Mouse (Mus musculus) megakaryocyte progenitor cell, adult 5-6 weeks (primary cell): ENCODE results near the gene Nav2. TPM values are rescaled to one million over a fixed set of nuclear protein-coding genes. Genes with fewer than 3 reads are reported as not detected.
A peak's percentile ranks its signal among the peaks of the same experiment; 100 is the strongest.

Experiments
- ATAC-seq: replicated peaks from 2 replicates; pipeline ENCODE4 v1.8.0; 2016; ENCODE audit warnings: mild to moderate bottlenecking, moderate TSS enrichment, inconsistent platforms; ENCODE audit not compliant: poor library complexity
- total RNA-seq, 2 experiments: library from RNA; stranded (forward) in 1 of 2; stranded (reverse) in 1 of 2; fragments of 157-497, 149-512 nt in 1 of 2; fragments of 200-1000 nt in 1 of 2; gene quantifications; 2 replicates each; pipeline versions ENCODE4 v1.2.3 to v1.2.4; 2015 to 2017

Gene Nav2
- total RNA-seq, 2 experiments from 2014 or later: 16.4 to 27.0 TPM

GRCm38 (mm10) chr7:49268401-49268921 is 359.9 kb downstream of the Nav2 start:
- ATAC-seq: no peak

DNA sequence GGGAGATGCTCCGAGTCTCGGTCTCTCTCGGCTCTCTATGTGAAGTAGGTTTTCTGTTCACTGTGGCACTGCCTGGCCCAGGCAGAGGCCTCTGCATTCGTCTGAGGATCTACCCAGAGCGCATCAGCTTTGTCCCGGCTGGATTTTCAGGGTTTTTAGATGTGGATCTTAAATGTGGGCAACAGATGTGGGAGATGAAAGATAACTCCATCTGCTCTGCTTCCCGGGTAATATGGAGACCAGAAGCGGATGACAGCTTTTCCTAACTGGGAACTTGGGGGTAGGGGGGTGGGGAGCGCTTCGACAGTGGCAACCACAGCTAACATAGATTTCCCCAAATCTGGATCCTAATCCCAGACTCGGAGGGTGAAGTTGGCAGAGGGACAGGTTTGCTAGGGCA is 362.3 kb downstream of the Nav2 start:
- no peak for ATAC-seq

- ATAC-seq: peak; percentile 94
Measured at GRCm38 (mm10) chr7:49272445-49273439, 364.2 kb downstream of the Nav2 start.

GRCm38 (mm10) chr7:49273907-49274656 is 365.6 kb downstream of the Nav2 start:
- ATAC-seq: peak; percentile 30

DNA sequence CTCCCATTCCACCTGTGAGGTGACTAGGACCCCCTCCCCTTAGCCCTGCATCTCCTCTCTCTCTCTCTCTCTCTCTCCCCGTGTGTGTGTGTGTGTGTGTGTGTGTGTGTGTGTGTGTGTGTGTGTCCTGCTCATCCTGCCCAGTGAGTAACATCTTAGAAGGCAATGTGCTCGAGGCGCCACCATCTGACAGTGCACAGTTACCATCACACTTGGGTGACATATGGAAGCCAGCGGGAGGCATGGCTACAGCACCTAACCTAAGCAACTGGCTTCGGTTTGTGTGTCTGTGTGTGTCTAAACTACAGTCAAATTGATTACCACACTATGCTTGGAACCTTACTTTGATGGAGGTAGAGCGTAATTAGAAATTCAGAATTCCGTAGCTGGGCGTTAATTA is 366.2 kb downstream of the Nav2 start:
- ATAC-seq: no peak

GRCm38 (mm10) chr7:49276163-49276562 is 367.6 kb downstream of the Nav2 start:
- ATAC-seq: no peak

DNA sequence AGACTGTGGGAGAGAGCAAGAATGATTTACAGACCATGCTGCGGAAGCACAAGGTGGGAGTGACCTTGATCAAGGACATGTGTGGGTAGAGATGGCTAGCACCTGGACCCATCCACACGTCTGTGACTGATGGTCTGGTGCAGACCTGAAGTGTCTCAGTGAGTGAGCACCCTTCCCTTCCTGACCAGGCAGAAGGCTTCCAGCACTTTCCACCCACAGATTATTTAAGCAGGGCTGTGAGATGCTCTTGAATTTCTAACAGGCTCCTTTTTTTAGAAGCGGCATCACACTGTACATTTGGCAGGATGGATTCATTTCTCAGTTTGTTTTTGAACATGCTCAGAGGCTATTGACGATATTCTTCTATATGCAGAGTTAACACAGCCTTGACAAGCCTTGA is 369.2 kb downstream of the Nav2 start:
- ATAC-seq: no peak

DNA sequence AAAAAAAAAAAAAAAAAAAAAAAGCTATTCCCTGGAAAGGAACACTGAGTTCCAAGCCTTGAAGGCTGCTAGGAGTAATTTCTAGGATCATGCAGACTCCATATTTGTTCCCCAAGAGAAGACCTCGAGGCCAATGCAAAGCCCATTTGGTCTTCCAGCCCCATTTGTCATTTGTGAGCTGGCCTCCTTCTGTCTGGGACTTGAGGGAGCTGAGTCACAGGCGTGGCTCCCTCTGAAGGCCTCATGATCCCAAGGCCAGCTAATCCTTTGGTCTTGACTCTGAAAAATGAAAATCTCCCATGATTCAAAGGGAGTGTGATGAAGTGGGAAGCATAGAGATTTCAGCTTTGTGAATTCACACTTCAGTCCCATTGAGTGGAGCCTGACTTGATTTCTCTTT is 370.0 kb downstream of the Nav2 start:
- ATAC-seq: no peak

DNA sequence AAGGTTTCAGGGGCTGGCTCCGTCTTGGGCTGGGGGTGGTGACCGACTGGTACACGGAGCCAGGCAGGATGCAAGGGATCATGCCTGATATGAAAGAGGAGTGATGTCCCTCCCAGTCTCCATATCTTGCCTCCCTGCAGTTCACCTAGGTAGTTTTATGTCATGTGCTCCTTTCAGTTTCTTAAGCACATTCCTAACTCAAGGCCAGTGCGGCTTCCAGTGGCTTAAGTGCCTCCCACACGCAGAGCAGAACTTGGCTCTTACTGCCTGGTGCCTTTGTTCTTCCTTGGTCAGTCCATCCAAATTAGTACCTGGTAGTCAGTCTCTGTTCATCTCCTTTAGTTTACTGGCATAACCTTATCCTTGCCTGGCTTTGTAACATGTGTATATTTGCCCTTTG is 371.9 kb downstream of the Nav2 start:
- ATAC-seq: no peak

- ATAC-seq: no peak
Measured at GRCm38 (mm10) chr7:49282446-49282845, 373.9 kb downstream of the Nav2 start.

DNA sequence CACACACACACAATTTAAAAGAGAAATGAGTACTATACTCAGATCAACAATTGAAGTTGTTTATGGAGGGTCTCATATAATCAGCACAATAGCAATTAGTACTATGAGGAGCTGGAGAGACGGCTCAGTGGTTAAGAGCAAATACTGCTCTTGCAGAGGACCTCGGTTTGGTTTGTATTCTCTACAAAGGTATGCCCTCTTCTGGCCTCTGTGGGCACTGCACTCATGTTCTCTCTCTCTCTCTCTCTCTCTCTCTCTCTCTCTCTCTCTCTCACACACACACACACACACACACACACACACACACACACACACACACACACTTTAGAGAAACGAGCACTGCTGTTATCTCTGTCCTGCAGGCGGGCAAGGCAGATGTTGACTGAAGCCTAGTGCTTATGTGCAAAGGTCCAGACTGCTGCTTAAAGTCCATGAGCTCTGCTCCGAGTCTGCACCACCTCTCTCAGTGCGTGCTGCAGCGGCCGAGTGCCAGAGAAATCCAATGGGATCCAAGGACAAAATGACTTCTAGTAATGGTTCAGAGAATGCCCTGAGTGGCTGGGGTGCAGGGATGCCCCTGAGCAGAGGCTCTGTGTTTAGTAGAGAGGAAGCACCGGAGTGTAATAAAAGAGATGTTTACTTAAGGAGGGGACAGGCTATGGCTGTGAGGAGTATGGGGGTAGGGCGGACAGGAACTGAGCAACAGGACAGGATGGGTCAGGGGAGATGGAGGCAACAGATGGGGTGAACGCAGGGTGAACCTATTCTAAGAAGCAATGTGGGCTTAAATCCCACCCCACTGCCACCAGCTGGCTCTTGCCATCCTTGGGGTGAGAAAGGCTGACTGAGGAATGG is 375.2 kb downstream of the Nav2 start:
- ATAC-seq: peak; percentile 68

DNA sequence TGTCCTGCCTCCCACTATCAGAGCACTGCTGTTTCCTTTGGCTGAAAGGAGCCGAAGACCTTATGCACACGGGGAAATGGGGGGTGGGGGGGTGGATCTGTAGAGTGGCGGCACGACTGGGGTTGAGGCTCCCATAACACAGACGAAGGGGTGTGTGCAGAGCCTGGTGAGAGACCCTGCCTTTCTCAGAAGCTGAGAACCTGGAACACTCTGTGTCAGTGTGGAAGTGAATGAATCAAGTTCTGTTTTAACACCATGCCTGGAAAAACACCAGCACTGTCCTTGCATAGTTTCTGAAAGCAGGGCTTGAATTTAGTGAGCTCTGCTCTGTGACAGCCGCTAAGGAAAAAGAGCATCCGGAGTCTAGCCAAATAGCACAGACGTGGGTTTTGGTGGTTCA is 379.7 kb downstream of the Nav2 start:
- ATAC-seq: no peak

GRCm38 (mm10) chr7:49290308-49290707 is 381.8 kb downstream of the Nav2 start:
- ATAC-seq: no peak

DNA sequence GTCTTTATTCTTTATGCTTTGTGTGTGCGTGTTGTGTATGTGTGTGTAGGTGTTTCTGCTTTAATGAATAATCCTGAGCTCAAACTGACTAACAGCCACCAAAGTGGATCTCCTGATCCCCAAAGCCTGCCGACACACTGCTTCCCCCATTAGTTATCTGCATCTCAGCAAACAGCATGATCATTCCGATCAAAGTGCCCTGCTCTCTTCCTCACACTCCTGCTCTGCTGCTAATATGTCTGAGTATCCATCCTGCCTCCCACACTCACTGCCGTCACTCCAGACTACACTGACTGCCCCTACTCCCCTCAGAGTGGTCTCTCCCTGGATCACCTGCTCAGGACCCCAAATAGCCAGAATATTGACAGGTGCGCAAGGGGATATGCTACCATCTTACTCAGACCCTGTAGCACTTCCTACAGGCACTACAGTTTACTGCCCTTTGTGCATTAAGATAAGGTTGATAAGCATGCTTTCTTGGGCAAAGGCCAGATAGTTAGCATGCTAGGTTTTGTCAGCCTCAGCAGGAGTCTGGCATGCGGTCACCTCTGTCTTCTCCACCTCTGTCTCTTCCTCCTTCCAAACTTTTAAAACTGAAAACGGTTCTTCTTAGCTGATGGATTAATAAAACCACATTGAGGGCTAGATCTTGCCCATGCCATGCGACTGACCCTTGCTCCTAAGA is 382.8 kb downstream of the Nav2 start:
- ATAC-seq: peak; percentile 64

DNA sequence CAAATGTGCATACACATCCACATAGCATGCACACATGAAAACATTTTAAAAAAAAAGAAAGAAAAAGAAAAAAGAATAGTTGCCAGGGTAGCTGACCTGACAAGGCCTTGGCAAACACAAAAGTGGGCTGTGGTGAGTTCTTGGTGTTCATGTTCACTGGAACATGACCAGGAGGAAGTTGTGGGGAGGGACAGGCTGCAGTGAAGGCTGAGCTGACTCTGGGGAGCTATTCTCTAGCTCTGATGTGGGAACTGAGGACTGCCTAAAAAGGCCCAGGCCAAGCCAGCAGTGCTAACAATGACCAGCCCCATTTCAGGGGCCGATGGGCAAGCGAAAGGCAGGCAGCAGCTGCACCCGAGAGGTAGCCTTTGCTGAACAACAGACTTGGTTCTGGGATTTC is 388.6 kb downstream of the Nav2 start:
- peak; percentile 63 for ATAC-seq

DNA sequence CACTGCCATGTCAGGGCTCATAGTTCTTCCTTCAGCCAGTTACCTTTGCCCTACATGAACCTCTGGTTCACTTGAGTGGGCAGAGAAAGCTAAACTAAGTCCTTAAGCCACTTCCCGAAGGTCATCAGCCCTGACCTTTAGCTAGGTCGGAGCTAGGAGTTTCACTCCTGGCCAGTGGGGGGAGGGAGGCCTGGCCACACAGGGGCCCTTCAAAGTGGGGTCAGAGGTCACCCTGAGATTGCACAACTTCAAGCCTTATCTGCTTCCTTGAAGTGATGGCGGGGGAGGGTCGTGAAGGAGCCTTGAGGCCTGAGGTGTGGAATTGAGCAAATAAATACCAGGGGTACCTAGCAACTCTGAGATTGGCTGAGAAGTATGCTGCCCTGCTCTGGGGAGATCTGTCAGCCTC is 389.9 kb downstream of the Nav2 start:
- no peak for ATAC-seq

- ATAC-seq: no peak
Measured at GRCm38 (mm10) chr7:49301487-49301886, 393.0 kb downstream of the Nav2 start.

DNA sequence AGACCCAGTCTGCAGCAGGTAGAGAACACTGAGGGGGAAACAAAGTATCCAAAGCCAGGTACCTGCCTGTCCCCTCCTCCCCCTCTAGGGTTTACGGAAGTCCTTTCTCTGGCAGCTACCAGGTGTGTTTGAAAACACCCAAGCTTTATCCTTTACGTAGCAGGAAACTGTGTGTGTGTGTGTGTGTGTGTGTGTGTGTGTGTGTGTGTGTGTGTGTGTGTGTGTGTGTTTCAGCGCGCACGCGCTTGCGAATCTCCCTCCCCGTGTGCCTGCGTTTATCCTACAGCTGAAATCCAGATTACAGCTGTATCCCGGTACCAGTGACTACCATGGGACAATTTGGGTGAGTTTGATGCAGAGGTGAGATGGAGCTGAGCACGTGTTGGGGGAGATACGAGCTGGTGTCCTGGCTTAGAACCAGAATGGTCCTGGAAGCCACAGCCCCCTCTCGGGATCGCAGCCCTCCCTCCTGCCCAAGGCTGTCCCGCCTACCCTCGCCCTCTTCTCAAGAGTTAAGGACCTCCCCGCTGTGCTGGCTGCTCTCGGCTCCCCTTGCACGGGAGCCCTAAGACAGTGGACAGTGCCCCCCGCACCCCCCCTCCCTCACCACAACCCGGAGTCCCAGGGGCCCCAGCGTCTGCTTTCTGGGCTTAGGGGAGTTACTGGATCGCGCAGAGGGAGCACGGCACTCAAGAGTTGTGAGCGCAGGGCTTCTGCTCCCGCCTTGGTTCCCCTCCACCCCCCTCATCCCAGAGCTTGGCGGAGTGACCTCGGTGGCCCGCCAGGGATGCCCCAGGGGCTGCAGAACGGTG is 395.3 kb downstream of the Nav2 start:
- 0 out of 2 replicates have a peak, but pooled peaks have one; percentile 10 for ATAC-seq

GRCm38 (mm10) chr7:49307717-49308116 is 399.2 kb downstream of the Nav2 start:
- ATAC-seq: peak; percentile 59
